Mouse (Mus musculus) myocyte (in vitro differentiated cells): ENCODE data around the gene Trappc10. TPM values are rescaled to one million over a fixed set of nuclear protein-coding genes. Genes with fewer than 3 reads are reported as not detected.

Experiments
- H3K27me3 ChIP-seq: one replicate; pipeline ENCODE4 v1.6.1; 2011; ENCODE audit not compliant: control insufficient read depth, insufficient read depth, insufficient read length
- H3K36me3 ChIP-seq: one replicate; pipeline ENCODE4 v1.6.1; 2011; ENCODE audit not compliant: control insufficient read depth, insufficient read depth
- H3K4me2 ChIP-seq: one replicate; pipeline ENCODE4 v1.6.1; 2011; ENCODE audit warnings: low read depth, control low read depth
- H3K4me3 ChIP-seq: one replicate; pipeline ENCODE4 v1.5.1; 2011; ENCODE audit warnings: mild to moderate bottlenecking, control low read depth, moderate library complexity
- H3K79me2 ChIP-seq: one replicate; pipeline ENCODE4 v1.6.1; 2011; ENCODE audit not compliant: control insufficient read depth, insufficient read depth
- H3ac ChIP-seq: one replicate; pipeline ENCODE4 v1.6.1; 2011; ENCODE audit not compliant: control insufficient read depth, insufficient read length
- CEBPB ChIP-seq: IDR thresholded peaks from 2 replicates; pipeline ENCODE4 v1.6.1; 2011; ENCODE audit warnings: mild to moderate bottlenecking, moderate library complexity; ENCODE audit not compliant: poor library complexity, insufficient read depth, severe bottlenecking
- E2F4 ChIP-seq: IDR thresholded peaks from one replicate; pipeline ENCODE4 v1.6.1; 2011; ENCODE audit warnings: mild to moderate bottlenecking, control low read depth, moderate library complexity; ENCODE audit not compliant: insufficient read depth
- MAX ChIP-seq: IDR thresholded peaks from one replicate; pipeline ENCODE4 v1.6.1; 2011; ENCODE audit warnings: low read depth, mild to moderate bottlenecking, control low read depth
- MYOD1 ChIP-seq, 3 experiments: IDR thresholded peaks; one replicate each; pipeline ENCODE4 v1.6.1; 2011; ENCODE audit warnings: control low read depth in 2 of 3, low read depth in 2 of 3, mild to moderate bottlenecking in 2 of 3, moderate library complexity in 1 of 3; ENCODE audit not compliant: insufficient read length in 2 of 3, control insufficient read depth in 1 of 3
- MYOG ChIP-seq, 3 experiments: IDR thresholded peaks; one replicate each; pipeline ENCODE4 v1.6.1; 2011; ENCODE audit warnings: control low read depth in 2 of 3, low read depth in 2 of 3, mild to moderate bottlenecking in 2 of 3; ENCODE audit not compliant: insufficient read length in 2 of 3, control insufficient read depth in 1 of 3, insufficient read depth in 1 of 3
- POLR2A ChIP-seq: IDR thresholded peaks from one replicate; pipeline ENCODE4 v1.6.1; 2011; ENCODE audit warnings: low read depth, mild to moderate bottlenecking, control low read depth, moderate library complexity; ENCODE audit not compliant: insufficient read length
- POLR2AphosphoS2 ChIP-seq: IDR thresholded peaks from one replicate; pipeline ENCODE4 v1.6.1; 2011; ENCODE audit warnings: low read depth, control low read depth; ENCODE audit not compliant: insufficient read length
- REST ChIP-seq: IDR thresholded peaks from one replicate; pipeline ENCODE4 v1.6.1; 2011; ENCODE audit warnings: mild to moderate bottlenecking, control low read depth, moderate library complexity; ENCODE audit not compliant: insufficient read depth, insufficient read length
- SRF ChIP-seq: IDR thresholded peaks from one replicate; pipeline ENCODE4 v1.6.1; 2011; ENCODE audit warnings: low read depth; ENCODE audit not compliant: control insufficient read depth, insufficient read length
- TCF12 ChIP-seq: IDR thresholded peaks from one replicate; pipeline ENCODE4 v1.6.1; 2011; ENCODE audit warnings: mild to moderate bottlenecking, control low read depth; ENCODE audit not compliant: poor library complexity, insufficient read depth, severe bottlenecking
- TCF3 ChIP-seq: IDR thresholded peaks from one replicate; pipeline ENCODE4 v1.6.1; 2011; ENCODE audit warnings: low read depth, control low read depth; ENCODE audit not compliant: insufficient read length
- USF1 ChIP-seq: IDR thresholded peaks from one replicate; pipeline ENCODE4 v1.6.1; 2011; ENCODE audit warnings: low read depth, mild to moderate bottlenecking, control low read depth, moderate library complexity
- polyA plus RNA-seq: library from polyadenylated mRNA; unstranded; fragments of >200 nt; fragmentation: generic; extraction: Trizol; gene quantifications from one replicate; pipeline ENCODE4 v1.2.1, GENCODE M21; 2012; ENCODE audit warnings: missing spikeins

Trappc10 gene
- polyA plus RNA-seq, 1 experiment = 24.6 TPM

DNA sequence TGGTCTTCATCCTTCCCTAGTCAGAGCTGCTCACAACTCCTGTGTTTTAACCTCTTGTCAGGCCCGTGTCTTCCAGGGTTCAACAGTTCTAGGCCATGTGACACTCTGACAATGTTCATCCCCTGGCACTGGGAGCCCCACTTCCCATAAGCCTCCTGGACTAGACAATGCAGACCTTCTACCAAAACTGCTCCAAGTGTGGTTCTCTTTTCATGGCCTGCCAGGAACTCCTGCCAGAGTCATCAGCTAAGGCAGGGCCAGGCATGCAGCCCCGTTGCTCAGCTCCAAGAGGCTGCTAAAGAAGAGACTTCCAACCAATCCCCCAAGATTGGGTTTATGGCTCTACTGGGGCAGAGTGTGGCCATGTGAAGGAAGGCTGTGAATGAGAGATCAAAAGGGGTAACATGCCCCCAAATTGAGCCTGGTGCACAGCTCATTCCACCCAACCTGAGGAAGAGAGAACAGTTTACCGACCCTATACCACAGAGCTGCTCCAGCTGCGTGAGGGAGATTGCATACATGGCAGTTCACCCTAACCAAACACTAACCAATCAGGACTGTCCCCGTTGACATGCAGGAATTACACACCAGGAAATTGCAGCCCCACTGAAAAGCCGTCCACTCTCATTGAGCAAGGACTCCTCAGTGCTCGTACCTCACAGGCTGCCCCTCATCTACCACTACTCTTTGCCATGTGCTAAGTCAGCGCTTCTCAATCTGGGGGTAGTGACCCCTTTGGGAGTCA lies 7.4 kb downstream of the Trappc10 start:
- no peak overlapping the region for H3K4me2 ChIP-seq
- H3K79me2 ChIP-seq = peaks cover 58% of the 10 kb centered on the region
- TF ChIP-seq USF1 (no peak), CEBPB (no peak), MYOG (IDR thresholded peaks at IDR 0.05; ENCODE audit: control insufficient read depth in 1 of 3, insufficient read depth in 1 of 3, insufficient read length in 2 of 3, low read depth in 2 of 3) (no peak), MYOD1 (IDR thresholded peaks at IDR 0.05; ENCODE audit: control insufficient read depth in 1 of 3, insufficient read length in 2 of 3, low read depth in 2 of 3) (no peak), TCF3 (no peak), TCF12 (no peak), POLR2AphosphoS2 (no peak), REST (no peak), POLR2A (no peak), SRF (no peak)
- no peaks in the 10 kb centered on the region for H3K36me3 ChIP-seq
- H3K27me3 ChIP-seq = no peaks in the 10 kb centered on the region
- H3ac ChIP-seq = no peak overlapping the region
- H3K4me3 ChIP-seq = no peak overlapping the region

DNA sequence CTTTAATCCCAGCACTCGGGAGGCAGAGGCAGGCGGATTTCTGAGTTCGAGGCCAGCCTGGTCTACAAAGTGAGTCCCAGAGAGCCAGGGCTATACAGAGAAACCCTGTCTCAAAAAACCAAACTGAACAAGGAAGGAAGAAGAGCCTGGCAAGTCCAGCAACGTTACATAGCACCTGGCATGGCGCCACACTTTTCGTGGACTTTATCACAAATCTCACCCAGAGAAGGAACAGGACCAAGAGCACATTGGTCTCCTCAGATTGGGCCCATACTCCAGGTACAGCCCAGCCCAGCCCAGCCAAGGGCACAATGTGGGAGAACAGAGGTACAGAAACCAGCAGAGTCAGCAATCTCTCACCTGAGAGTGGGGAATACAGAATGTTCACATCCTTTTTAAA lies 10.7 kb downstream of the Trappc10 start:
- Histone ChIP-seq H3K4me3 (no peak overlapping the region), H3K79me2 (peaks cover 38% of the 10 kb centered on the region), H3ac (no peak overlapping the region), H3K4me2 (no peak overlapping the region), H3K27me3 (no peaks in the 10 kb centered on the region), H3K36me3 (peaks cover 21% of the 10 kb centered on the region)
- TF ChIP-seq USF1 (no peak), E2F4 (no peak), MYOD1 (IDR thresholded peaks at IDR 0.05; ENCODE audit: control insufficient read depth in 1 of 3, insufficient read length in 2 of 3, low read depth in 2 of 3) (no peak), TCF3 (no peak), MAX (no peak), MYOG (IDR thresholded peaks at IDR 0.05; ENCODE audit: control insufficient read depth in 1 of 3, insufficient read depth in 1 of 3, insufficient read length in 2 of 3, low read depth in 2 of 3) (no peak), REST (no peak), POLR2A (no peak), POLR2AphosphoS2 (no peak), CEBPB (no peak), TCF12 (no peak), SRF (no peak)

DNA sequence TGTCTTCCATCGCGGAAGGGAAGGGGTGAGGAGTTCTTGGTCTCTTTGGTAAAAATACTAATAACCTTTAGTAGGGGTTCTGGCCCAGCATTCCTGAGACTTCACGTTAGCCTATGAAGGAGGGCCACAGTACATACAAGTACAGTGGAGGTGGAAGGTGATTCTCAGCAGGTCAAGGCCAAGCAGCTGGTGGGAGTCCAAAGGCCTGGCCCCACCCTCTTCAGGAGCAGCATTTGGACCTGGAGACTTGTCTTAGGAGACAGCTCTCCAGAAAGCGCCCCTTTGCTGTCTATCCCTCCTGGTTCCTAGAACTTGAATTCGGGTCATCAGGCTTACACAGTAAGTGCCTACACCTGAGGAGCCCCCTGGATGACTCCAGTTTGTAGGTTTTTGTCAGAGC lies 11.3 kb downstream of the Trappc10 start:
- no peak overlapping the region for H3K4me3 ChIP-seq
- H3K27me3 ChIP-seq = no peaks in the 10 kb centered on the region
- TF ChIP-seq POLR2AphosphoS2 = no peak
- TF ChIP-seq MYOG (IDR thresholded peaks at IDR 0.05; ENCODE audit: control insufficient read depth in 1 of 3, insufficient read depth in 1 of 3, insufficient read length in 2 of 3, low read depth in 2 of 3) = no peak
- TF ChIP-seq E2F4 = no peak
- TF ChIP-seq CEBPB = no peak
- no peak for TF ChIP-seq MYOD1 (IDR thresholded peaks at IDR 0.05; ENCODE audit: control insufficient read depth in 1 of 3, insufficient read length in 2 of 3, low read depth in 2 of 3)
- no peak for TF ChIP-seq POLR2A
- H3K36me3 ChIP-seq = peaks cover 24% of the 10 kb centered on the region
- H3K4me2 ChIP-seq = no peak overlapping the region
- peaks cover 38% of the 10 kb centered on the region for H3K79me2 ChIP-seq
- no peak overlapping the region for H3ac ChIP-seq

DNA sequence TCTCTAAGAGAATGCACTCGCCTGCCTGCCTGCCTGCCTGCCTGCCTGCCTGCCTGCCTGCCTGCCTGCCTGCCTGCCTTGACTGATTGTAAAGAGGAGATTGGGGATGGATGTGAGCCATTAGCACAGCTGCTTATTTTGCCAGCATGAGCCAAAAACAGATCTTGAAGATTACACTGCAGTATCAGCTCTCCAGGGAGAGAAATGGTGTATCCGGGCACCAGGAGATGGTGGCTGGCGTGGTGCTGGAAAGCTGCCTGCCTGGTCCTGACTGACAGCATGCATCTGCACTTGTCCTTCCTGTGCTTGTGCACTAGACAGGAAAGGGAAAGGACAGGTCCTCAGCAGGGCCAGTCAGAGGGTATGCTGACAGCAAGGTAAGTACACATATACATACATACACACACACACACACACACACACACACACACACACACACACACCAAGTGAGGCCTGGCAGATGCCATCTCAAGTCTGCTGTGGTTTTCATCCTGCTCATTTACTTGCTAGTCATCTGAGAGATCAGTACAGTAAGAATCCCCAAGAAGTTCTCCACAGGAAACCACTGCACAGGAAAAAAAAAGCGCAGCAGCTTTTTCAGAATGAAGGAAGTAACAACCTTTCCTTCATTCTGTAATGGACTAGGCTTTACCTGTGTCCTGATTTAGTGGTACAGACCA lies 12.0 kb downstream of the Trappc10 start:
- H3K36me3 ChIP-seq = peaks cover 27% of the 10 kb centered on the region
- no peaks in the 10 kb centered on the region for H3K27me3 ChIP-seq
- no peak overlapping the region for H3K4me2 ChIP-seq
- peaks cover 31% of the 10 kb centered on the region for H3K79me2 ChIP-seq
- H3K4me3 ChIP-seq = no peak overlapping the region
- TF ChIP-seq CEBPB (no peak), MYOD1 (IDR thresholded peaks at IDR 0.05; ENCODE audit: control insufficient read depth in 1 of 3, insufficient read length in 2 of 3, low read depth in 2 of 3) (peak in 1 of 3 experiments; percentile 22)
- no peak overlapping the region for H3ac ChIP-seq

DNA sequence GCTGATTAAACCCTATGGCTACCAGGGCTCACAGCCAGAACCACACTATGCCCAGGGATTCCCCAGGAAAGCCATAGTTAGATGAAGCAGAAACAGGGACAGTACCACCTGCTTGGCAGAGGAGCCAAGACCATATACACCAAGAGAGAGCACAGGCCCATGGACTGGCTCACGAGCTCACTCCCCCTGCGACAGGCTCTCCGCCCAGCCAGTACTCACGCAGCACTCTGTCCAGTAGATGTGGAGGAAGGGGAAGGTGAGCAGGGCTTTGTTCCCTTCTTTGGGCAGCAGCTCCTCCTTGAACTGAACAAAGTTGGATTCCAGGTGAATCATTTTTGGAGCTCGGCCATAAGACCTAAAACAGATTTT lies 15.9 kb downstream of the Trappc10 start:
- TF ChIP-seq REST = no peak
- no peak for TF ChIP-seq USF1
- TF ChIP-seq POLR2A = no peak
- no peak for TF ChIP-seq MYOG (IDR thresholded peaks at IDR 0.05; ENCODE audit: control insufficient read depth in 1 of 3, insufficient read depth in 1 of 3, insufficient read length in 2 of 3, low read depth in 2 of 3)
- no peak for TF ChIP-seq MAX
- TF ChIP-seq TCF12 = no peak
- no peak for TF ChIP-seq SRF
- TF ChIP-seq MYOD1 (IDR thresholded peaks at IDR 0.05; ENCODE audit: control insufficient read depth in 1 of 3, insufficient read length in 2 of 3, low read depth in 2 of 3) = no peak
- no peak for TF ChIP-seq TCF3
- no peak for TF ChIP-seq CEBPB
- no peak for TF ChIP-seq POLR2AphosphoS2
- no peak for TF ChIP-seq E2F4
- no peak overlapping the region for H3K4me3 ChIP-seq
- no peak overlapping the region for H3ac ChIP-seq
- H3K27me3 ChIP-seq = no peaks in the 10 kb centered on the region
- peaks cover 6% of the 10 kb centered on the region for H3K79me2 ChIP-seq
- H3K36me3 ChIP-seq = peaks cover 32% of the 10 kb centered on the region
- H3K4me2 ChIP-seq = no peak overlapping the region
